Mouse (Mus musculus): ENCODE data around the gene Gpr149. TPM values are rescaled to one million over a fixed set of nuclear protein-coding genes. Genes with fewer than 3 reads are reported as not detected.

Gene Gpr149
- total RNA-seq, 2 experiments from 2014 or later: not detected

Other genes with a start within 250 kb of the Gpr149 start
- 17.3 and 19.2 TPM in 2 replicates for gene Dhx36, start 98.1 kb downstream of the Gpr149 start, total RNA-seq (2015; ENCODE audit: low replicate concordance)
- gene Dhx36, start 98.1 kb downstream of the Gpr149 start, total RNA-seq (2017; ENCODE audit: low replicate concordance): 17.1 and 19.1 TPM in 2 replicates

All from erythroblast, adult 5-6 weeks (primary cell).